Mouse (Mus musculus) 3134 (cell line): ENCODE data around the gene Glmn.

ENCODE experiments used
- DNase-seq: peaks from one replicate; pipeline ENCODE4 v3.0.0-alpha.2; 2011; ENCODE audit warnings: low spot score; ENCODE audit not compliant: insufficient read length; ENCODE audit errors: extremely low read depth

Glmn gene

DNA sequence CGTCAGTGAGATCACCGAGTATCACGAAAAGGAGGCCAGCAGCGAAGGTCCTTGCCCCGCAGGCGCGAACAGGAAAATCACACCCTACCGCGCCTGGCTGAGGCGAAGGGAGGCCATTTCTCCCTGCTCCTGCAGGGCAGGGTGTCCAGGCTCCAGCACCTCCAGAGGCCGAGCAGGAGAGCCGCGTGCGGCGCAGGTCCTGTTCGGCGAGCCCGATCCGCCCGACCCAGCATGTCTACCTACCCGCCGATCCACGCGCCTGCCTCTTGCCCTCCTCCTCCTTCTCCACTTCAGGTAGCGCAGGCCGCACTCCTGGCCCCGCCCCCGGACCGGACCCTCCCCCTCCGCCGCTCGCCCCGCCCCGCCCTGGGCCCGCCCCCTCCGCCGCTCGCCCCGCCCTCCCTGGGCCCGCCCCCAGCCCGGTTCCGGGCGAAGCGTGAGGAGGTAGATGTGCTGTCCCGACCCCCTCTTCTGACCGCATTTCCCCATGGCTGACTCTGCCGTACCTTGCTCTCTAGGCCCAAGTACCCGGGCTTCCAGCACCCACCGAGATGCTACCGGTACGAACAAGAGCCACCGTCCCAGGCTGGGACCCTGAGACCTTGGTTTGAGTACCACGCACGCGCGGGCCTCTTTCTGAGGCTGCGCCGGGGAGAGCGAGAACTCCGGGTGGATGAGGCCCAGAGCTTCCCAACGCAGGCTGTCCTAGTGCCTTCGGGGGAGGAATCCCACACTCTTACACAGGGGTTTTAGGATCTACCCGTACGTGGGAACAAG is at the start of gene Glmn, which contains the start of gene Rpap2:
Gene Glmn, minus strand, starts transcription at position 588 of the 777 bp plus-strand sequence.
Gene Rpap2, plus strand, starts transcription at position 73 of the 777 bp plus-strand sequence.
- peak; percentile 86 for DNase-seq

DNA sequence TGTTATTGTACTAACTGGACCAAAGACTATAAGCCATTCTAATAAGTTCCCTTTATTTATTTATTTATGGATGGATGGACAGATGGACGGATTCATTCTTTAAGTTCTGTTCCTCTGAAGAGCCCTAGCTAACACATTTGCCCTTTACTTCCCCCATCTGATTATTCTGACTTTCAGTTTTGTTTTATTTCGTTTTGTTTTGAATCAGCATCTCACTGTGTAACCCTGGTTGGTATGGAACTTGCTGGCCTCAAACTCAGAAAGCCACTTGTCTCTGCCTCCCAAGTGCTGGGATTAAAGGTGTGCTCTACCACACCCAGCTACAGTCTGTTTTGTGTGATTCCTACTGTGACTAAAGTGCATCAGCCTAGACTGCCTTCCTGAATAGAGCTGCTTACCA is 48.2 kb upstream of the Glmn start:
- no peak for DNase-seq

GRCm38 (mm10) chr5:107644595-107644994 is 46.9 kb upstream of the Glmn start:
- DNase-seq: no peak

DNA sequence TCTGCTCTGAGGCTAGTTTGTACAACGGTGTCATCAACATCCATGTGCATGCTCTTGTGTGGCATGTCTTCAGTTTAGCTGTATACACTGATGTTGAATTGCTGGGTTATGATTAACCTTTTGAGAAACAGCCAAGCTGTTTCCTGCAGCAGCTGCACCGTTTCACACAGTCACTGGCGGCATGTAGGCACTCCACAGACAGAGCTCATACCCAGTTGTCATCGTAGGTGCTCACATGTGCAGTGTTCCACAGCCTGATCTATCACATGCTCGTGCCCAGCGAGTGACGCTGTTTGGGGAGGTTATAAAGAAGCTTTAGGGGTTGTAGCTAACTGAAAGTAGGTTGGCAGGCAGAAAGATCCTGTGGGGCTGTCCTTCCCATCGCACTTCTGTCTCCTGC is 40.7 kb upstream of the Glmn start:
- no peak for DNase-seq

GRCm38 (mm10) chr5:107637106-107637505 is 39.4 kb upstream of the Glmn start:
- DNase-seq: no peak

GRCm38 (mm10) chr5:107633651-107634050 is 36.0 kb upstream of the Glmn start:
- DNase-seq: no peak

- DNase-seq: no peak
Measured at GRCm38 (mm10) chr5:107621327-107621726, 23.6 kb upstream of the Glmn start.

DNA sequence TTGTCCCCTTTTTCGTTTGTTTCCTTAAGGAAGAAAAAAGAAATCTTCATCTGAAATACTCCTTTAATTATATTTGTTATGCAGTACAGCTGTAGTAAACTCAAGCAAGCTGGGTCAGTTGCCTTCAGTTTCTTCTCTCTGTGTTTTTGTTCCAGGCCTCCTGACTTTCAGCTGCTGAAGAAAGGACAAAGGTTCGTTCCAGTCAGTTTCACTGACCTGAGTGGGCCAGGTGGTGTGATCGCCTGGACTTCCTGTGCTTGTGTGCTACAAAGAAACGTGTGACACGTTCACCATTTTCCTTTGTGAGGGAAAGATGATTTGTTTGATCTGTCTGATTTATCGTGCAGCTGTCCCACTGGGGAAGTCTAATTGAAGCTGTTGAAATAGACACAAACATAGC is 20.3 kb upstream of the Glmn start:
- DNase-seq: no peak

GRCm38 (mm10) chr5:107611224-107611623 is 13.5 kb upstream of the Glmn start:
- no peak for DNase-seq

DNA sequence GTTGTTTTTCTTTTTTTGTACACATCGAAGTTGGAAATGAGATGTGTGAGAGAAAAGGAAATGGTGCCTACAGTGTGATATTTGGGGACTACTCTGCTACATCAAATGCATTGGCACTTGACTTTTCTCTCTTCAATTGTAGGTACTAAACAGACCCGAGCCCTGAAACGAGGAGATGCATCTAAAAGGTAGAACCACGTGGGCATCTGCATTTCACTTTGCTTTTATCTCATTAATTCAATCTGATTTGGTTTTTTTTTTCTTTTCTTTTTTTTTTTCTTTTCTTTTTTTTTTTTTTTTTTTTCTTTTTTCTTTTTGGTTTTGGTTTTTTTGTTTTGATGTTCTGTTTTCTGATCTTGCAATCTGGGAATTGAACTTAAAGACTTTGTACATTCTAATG is 692 bp upstream of the Glmn start:
- no peak for DNase-seq

DNA sequence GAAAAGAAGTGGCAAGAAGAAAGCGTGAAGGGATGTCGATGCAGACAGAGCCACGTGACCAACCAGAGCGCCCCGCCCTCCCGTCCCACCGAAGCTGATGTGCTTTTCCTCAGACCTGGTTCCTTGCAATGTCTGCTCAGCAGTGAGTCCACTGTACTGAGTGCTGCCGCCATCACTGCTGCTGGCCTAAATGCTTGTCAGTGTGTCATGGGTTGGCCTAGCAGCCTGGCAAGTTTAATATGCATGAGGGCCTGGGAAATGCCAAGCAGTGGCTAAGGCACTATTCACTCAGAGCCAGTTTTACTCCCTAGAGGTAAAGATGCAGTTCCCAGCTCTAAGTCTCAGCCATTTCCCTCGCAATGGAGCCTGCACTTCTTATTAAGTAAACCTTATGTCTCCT is 28.5 kb downstream of the Glmn start:
- no peak for DNase-seq

DNA sequence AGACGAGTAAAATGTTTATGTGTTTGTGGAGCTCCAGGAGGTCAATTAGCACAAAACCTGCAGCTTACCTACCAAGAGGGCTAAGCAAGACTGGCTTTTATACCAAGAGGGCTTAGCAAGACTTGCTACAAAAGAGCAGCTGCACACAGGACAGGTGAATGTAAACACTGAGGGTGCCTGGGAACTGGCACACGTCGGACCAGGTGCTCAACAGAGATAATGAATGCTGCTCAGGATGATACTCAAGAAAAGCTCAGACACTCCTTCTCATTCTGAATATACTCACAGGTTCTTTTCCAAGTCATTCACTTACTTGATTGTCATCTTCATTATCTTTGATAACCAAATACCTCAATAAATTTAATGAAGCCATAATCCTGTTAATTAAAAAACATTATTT is 40.7 kb downstream of the Glmn start:
- no peak for DNase-seq

GRCm38 (mm10) chr5:107554336-107554735 is 43.4 kb downstream of the Glmn start:
- no peak for DNase-seq

DNA sequence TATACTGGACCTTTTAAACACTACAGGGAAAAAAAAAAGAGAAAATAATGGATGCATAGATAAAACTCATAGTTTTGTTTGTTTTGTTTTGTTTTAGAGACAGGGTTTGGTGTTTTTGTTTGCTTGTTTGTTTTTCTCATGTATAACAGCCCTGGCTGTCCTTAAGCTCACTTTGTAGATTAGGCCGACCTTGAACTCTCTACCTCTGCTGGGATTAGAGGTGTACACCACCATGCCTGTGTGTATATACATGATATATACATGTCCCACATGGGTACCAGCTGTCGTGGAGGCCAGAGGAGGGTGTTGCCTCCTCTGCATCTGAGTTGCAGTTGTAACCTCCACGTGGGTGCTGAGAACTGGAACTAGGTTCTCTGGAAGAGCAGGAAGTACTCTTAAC is 49.2 kb downstream of the Glmn start:
- DNase-seq: no peak

- DNase-seq: no peak
Measured at GRCm38 (mm10) chr5:107547955-107548354, 49.7 kb downstream of the Glmn start.

DNA sequence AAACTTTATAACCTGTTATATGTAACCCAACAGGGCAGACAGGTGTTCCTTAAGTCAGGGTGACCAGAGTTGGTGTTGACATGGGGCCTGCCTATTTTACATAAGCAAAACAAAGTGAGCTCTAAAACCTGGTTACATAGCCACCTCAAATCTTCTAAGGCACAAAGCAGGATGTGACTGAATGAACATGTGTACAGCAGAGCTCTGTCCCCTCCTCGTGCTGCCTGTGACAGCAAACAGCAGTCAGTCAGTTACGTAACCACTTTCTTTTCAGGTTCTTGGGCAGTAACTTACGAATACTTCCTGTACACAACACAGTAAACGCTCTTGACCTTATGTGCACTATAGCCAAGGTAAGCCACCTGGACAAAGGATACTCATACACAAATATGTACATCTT is 51.8 kb downstream of the Glmn start:
- DNase-seq: no peak

DNA sequence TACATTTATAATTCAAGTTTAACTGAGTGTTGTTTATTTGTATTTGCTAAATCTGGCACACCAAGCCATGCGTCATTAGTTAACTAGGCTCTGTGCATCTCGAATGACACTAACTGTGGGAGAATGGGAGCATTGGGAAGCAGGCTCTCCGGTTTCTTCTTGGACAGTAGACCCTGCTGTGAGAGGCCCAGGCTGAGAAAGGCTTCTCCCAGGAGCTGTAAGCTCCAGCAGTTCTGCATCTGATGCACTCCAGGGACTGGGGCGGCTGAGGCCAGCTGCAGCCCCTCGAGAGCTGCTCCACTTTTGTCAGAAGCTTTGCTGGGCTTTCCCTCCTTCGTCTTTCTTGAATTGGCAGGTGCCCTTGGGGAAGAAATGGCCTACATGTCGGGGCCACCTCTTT is 56.0 kb downstream of the Glmn start:
- DNase-seq: no peak

- DNase-seq: no peak
Measured at GRCm38 (mm10) chr5:107534581-107534980, 63.1 kb downstream of the Glmn start, which contains the start of gene 1700028K03Rik. TSS of gene 1700028K03Rik (plus strand) at chr5:107534709.

DNA sequence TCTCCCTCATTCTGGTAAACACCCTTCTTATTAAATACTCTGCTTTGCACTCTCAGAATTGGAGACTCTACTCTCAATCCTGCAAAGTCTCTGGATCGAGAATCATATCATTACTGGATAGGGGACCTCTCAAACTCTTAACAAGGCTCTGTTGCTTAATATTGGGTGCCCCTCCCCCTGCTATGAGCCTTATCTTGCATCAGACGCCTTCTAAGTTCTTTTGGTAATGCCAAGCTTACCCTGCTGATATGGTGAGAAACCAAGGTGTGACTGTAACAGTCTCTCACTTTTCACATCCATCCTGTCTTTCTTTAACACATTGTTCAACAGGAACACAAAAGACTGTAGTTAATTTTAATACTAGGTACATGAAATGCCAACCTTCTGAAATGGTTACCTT is 64.1 kb downstream of the Glmn start:
- no peak for DNase-seq

DNA sequence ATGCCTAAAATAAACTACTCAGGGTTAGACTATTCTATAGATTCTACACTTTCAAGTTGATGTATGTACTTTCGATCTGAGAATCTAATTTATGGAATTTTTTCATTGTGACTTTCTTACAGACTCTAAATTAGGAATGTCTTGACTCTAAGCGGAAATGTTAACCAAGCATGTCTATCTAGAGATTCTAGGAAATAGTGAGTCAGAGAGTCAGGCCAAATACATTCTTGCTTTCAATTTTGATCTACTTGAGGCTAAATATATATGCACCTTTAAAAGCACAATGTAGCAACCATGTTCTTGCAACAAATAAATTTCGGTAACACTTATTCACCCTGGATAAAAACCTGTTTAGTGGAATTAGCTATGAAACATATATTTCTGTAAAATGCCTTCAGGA is 68.8 kb downstream of the Glmn start:
- DNase-seq: no peak

- DNase-seq: no peak
Measured at GRCm38 (mm10) chr5:107524281-107524680, 73.4 kb downstream of the Glmn start.

DNA sequence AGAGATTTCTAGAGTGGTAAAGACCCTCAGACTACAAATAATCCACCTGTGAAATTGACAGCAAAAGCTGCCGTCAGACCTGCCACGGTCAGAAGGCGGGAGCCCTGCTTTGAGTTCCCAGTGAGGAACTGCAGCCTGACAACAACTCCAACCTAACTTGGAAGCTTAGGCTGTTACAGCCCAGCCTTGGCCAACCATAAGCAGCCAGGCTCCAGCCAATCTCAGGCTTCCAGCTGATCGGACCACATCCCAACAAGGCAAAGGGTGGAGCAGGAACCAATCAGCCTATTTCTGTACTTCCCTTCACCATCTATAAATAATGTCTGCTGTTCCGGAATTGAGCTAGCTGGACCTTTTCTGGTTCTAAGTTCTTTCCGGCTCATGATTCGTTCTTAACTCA is 75.8 kb downstream of the Glmn start:
- no peak for DNase-seq

- no peak for DNase-seq
Measured at GRCm38 (mm10) chr5:107521386-107521785, 76.3 kb downstream of the Glmn start.
